13 mouse cellular contexts compared by ENCODE assay signal in genomic region chr7:82808257-82808656, GRCm38 (mm10). TPM values are rescaled to one million over a fixed set of nuclear protein-coding genes. Genes with fewer than 3 reads are reported as not detected.
DNase-seq lines count a peak whose midpoint lies in the region; ATAC-seq lines count a peak whose summit lies in the region.
"Had no signal": no experiment of that assay in that cellular context is flagged by ENCODE, and none has a peak within 500 bp of the region (broad histone marks: within the 10 kb centered on the region; RNA-seq: fewer than 3 reads in every experiment).

No protein-coding gene starts in this region.

- H3K4me3 ChIP-seq in heart, embryonic 12.5 days, result no peak overlapping the region
- no peak overlapping the region for H3K4me3 ChIP-seq in limb, embryonic 12.5 days (replicated peaks)
- H3K4me3 ChIP-seq in limb, embryonic 10.5 days, result no peak overlapping the region
- H3K4me3 ChIP-seq: heart, embryonic 10.5 days; neural tube, embryonic 12.5 days had no signal

- 0 out of 2 replicates have a peak, but pooled peaks cover 3% of the 10 kb centered on the region for H3K4me1 ChIP-seq in heart, embryonic 12.5 days (replicated peaks)
- H3K4me1 ChIP-seq in limb, embryonic 12.5 days (replicated peaks), result peaks cover 19% of the 10 kb centered on the region
- H3K4me1 ChIP-seq in limb, embryonic 10.5 days, result peaks cover 24% of the 10 kb centered on the region

- no peak overlapping the region for H3K9ac ChIP-seq in heart, embryonic 12.5 days
- H3K9ac ChIP-seq in limb, embryonic 12.5 days (replicated peaks), result no peak overlapping the region
- H3K9ac ChIP-seq: liver, embryonic 14.5 days; neural tube, embryonic 12.5 days had no signal

- 0 out of 2 replicates have a peak, but pooled peaks have one; percentile 29 for ATAC-seq in heart, embryonic 12.5 days (ENCODE audit: insufficient number of reproducible peaks, low FRiP score)
- ATAC-seq in limb, embryonic 12.5 days (ENCODE audit: insufficient number of reproducible peaks, insufficient read depth, low FRiP score, low TSS enrichment, low read depth), result peak; percentile 52; the same call in 1 of the 2 replicates
- ATAC-seq in frontal cortex, adult (ENCODE audit: low TSS enrichment), result no peak

- H3K4me2 ChIP-seq in heart, embryonic 12.5 days, result no peak overlapping the region
- H3K4me2 ChIP-seq in limb, embryonic 12.5 days, result no peak overlapping the region
- H3K4me2 ChIP-seq: neural tube, embryonic 12.5 days had no signal

- no peaks in the 10 kb centered on the region; the same call in none of the 2 replicates for H3K27me3 ChIP-seq in heart, embryonic 12.5 days (replicated peaks)
- H3K27me3 ChIP-seq in limb, embryonic 12.5 days, result peaks cover 2% of the 10 kb centered on the region
- peaks cover 9% of the 10 kb centered on the region; the same call in 1 of the 2 replicates for H3K27me3 ChIP-seq in limb, embryonic 10.5 days (ENCODE audit: low read depth, poor library complexity, severe bottlenecking)
- H3K27me3 ChIP-seq: neural tube, embryonic 12.5 days had no signal

- no peaks in the 10 kb centered on the region for H3K36me3 ChIP-seq in heart, embryonic 12.5 days
- no peaks in the 10 kb centered on the region for H3K36me3 ChIP-seq in limb, embryonic 12.5 days
- H3K36me3 ChIP-seq in limb, embryonic 10.5 days, result no peaks in the 10 kb centered on the region
- H3K36me3 ChIP-seq: heart, embryonic 10.5 days; neural tube, embryonic 12.5 days had no signal

- 60% methylated on average over 4 of the region's 4 CpGs for WGBS in heart, embryonic 12.5 days
- 74% methylated on average over 4 of the region's 4 CpGs for WGBS in limb, embryonic 12.5 days
- WGBS in limb, embryonic 10.5 days, result 84% methylated on average over 4 of the region's 4 CpGs

- no peak overlapping the region for H3K27ac ChIP-seq in heart, embryonic 12.5 days (ENCODE audit: poor library complexity, severe bottlenecking)
- H3K27ac ChIP-seq in limb, embryonic 12.5 days, result no peak overlapping the region
- no peak overlapping the region for H3K27ac ChIP-seq in limb, embryonic 10.5 days
- H3K27ac ChIP-seq: heart, embryonic 10.5 days; liver, embryonic 14.5 days; neural tube, embryonic 12.5 days had no signal

- DNase-seq in heart, adult 18-20 months, result no peak
- no peak for DNase-seq in limb, embryonic 10.5 days (ENCODE audit: low spot score)
- peak; percentile 72 for DNase-seq in Muller cell, postnatal 12 days (ENCODE audit: inconsistent ontology term)
- DNase-seq in adrenal gland, postnatal 36 days, result peak; percentile 35 to 36
- DNase-seq: cerebellum, adult 9-11 months; midbrain, embryonic 14.5 days; thymus, postnatal 4 days had no signal

- H3K9me3 ChIP-seq in heart, embryonic 12.5 days (replicated peaks), result no peaks in the 10 kb centered on the region
- no peaks in the 10 kb centered on the region for H3K9me3 ChIP-seq in limb, embryonic 12.5 days
- no peaks in the 10 kb centered on the region for H3K9me3 ChIP-seq in limb, embryonic 10.5 days (replicated peaks)
- H3K9me3 ChIP-seq: heart, embryonic 10.5 days; neural tube, embryonic 12.5 days had no signal

RNA-seq across cellular contexts. Expression of gene Mex3b, which starts 58.9 kb away (rescaled TPM):
- polyA plus RNA-seq in heart, embryonic 12.5 days (2016; fragmentation: Nextera tagmentation; extraction: Ambion mirVana), result 15.6 and 17.1 TPM in 2 replicates
- 1 to 10 TPM; 1.2 to 1.3 TPM for total RNA-seq in heart, adult 18-20 months (2021)
- polyA plus RNA-seq in limb, embryonic 12.5 days (2016; fragmentation: Nextera tagmentation; extraction: Ambion mirVana), result 48.1 and 48.4 TPM in 2 replicates
- polyA plus RNA-seq in limb, embryonic 10.5 days (2016; fragmentation: Nextera tagmentation; extraction: Ambion mirVana), result 26.3 and 38.5 TPM in 2 replicates
- total RNA-seq in adrenal gland, postnatal 36 days (2021), result 1 to 10 TPM; 2.0 to 2.1 TPM

Comparison
In these comparisons a context has a peak if more than half of its experiments do, and no peak if none do; other contexts are left out.
1. DNase-seq: peak in Muller cell, postnatal 12 days (single experiment) and adrenal gland, postnatal 36 days (2 of 2); none in heart, adult 18-20 months (0 of 2) and limb, embryonic 10.5 days (single experiment).